Mouse (Mus musculus) MEL (cell line): ENCODE data around the gene Prkar1a.

Experiments used
- CTCF ChIP-seq, 3 experiments: IDR thresholded peaks in 2 of 3; conservative IDR thresholded peaks in 1 of 3; 2 replicates each; pipeline ENCODE4 v1.5.1; 2011 to 2012; ENCODE audit warnings: low read length in 3 of 3, low read depth in 2 of 3, mild to moderate bottlenecking in 2 of 3, improper control_type of control experiment in 1 of 3, inconsistent platforms in 1 of 3, mixed read lengths in 1 of 3, moderate library complexity in 1 of 3; ENCODE audit not compliant: control insufficient read depth in 1 of 3, insufficient read depth in 1 of 3, poor library complexity in 1 of 3, severe bottlenecking in 1 of 3
- EP300 ChIP-seq, 2 experiments: IDR thresholded peaks; 2 replicates each; pipeline ENCODE4 v1.6.1; 2011; ENCODE audit warnings: improper control_type of control experiment in 2 of 2, low read length in 2 of 2, low read depth in 1 of 2, mild to moderate bottlenecking in 1 of 2
- JUND ChIP-seq: IDR thresholded peaks from 2 replicates; pipeline ENCODE4 v1.6.1; 2011; ENCODE audit warnings: low read depth, mild to moderate bottlenecking, improper control_type of control experiment, low read length
- MAX ChIP-seq: IDR thresholded peaks from 2 replicates; pipeline ENCODE4 v1.6.1; 2011; ENCODE audit warnings: low read length, improper control_type of control experiment
- MYC ChIP-seq: IDR thresholded peaks from 2 replicates; pipeline ENCODE4 v1.6.1; 2011; ENCODE audit warnings: low read depth, mild to moderate bottlenecking, low read length, improper control_type of control experiment, moderate library complexity
- POLR2A ChIP-seq, 2 experiments: IDR thresholded peaks; 2 replicates each; pipeline ENCODE4 v1.6.1; 2011 to 2012; ENCODE audit warnings: low read length in 2 of 2, mild to moderate bottlenecking in 2 of 2, control low read depth in 1 of 2, improper control_type of control experiment in 1 of 2, low read depth in 1 of 2, moderate library complexity in 1 of 2; ENCODE audit not compliant: control insufficient read depth in 1 of 2, insufficient read depth in 1 of 2, poor library complexity in 1 of 2
- POLR2AphosphoS5 ChIP-seq: IDR thresholded peaks from 2 replicates; pipeline ENCODE4 v1.6.1; 2012; ENCODE audit warnings: low read depth, borderline replicate concordance, mild to moderate bottlenecking, inconsistent platforms, low read length, moderate library complexity, mixed read lengths
- RAD21 ChIP-seq: IDR thresholded peaks from 2 replicates; pipeline ENCODE4 v1.6.1; 2011; ENCODE audit warnings: mild to moderate bottlenecking, low read depth, low read length, improper control_type of control experiment
- SIN3A ChIP-seq: IDR thresholded peaks from 2 replicates; pipeline ENCODE4 v1.6.1; 2012; ENCODE audit warnings: low read length, improper control_type of control experiment, inconsistent platforms
- USF2 ChIP-seq, 2 experiments: IDR thresholded peaks; 2 replicates each; pipeline ENCODE4 v1.6.1; 2011 to 2012; ENCODE audit warnings: improper control_type of control experiment in 2 of 2, low read length in 2 of 2, borderline replicate concordance in 1 of 2, inconsistent platforms in 1 of 2, low read depth in 1 of 2, mild to moderate bottlenecking in 1 of 2; ENCODE audit not compliant: insufficient read depth in 1 of 2

DNA sequence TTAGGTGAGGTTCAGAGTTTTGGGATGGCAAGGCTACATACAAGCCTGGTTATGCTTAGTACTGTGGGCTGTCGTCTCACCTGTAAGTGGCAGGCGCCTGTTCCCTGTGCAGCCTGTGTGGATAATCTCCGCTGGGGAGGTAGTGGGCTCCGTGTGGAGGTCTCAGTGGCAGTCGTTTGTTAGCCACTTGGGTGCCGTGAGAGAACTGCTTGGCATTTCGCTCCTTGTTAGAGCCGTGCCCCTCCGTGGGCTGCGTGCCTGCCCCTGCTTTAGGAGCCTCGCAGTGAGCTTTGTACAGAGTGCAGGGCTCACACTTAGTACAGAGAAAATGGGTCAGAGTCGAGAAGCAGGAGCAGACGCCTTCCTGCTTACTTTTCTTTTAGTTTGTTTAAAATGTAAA is 15.1 kb downstream of the Prkar1a start:
- TF ChIP-seq POLR2A (IDR thresholded peaks at IDR 0.05; ENCODE audit: control insufficient read depth in 1 of 2, insufficient read depth in 1 of 2, low read depth in 1 of 2, low read length in 2 of 2, poor library complexity in 1 of 2) (no peak), SIN3A (no peak), JUND (no peak), POLR2AphosphoS5 (no peak), CTCF (IDR thresholded peaks at IDR 0.05 in 2 of 3, conservative IDR thresholded peaks at IDR 0.05 in 1 of 3; ENCODE audit: control insufficient read depth in 1 of 3, insufficient read depth in 1 of 3, low read depth in 2 of 3, low read length in 3 of 3, poor library complexity in 1 of 3, severe bottlenecking in 1 of 3) (no peak), EP300 (IDR thresholded peaks at IDR 0.05; ENCODE audit: low read depth in 1 of 2, low read length in 2 of 2) (no peak), MAX (no peak), RAD21 (no peak), USF2 (IDR thresholded peaks at IDR 0.05; ENCODE audit: borderline replicate concordance in 1 of 2, insufficient read depth in 1 of 2, low read depth in 1 of 2, low read length in 2 of 2) (no peak), MYC (no peak)
